Mouse (Mus musculus): ENCODE measurements around the gene Rexo2.

DNA sequence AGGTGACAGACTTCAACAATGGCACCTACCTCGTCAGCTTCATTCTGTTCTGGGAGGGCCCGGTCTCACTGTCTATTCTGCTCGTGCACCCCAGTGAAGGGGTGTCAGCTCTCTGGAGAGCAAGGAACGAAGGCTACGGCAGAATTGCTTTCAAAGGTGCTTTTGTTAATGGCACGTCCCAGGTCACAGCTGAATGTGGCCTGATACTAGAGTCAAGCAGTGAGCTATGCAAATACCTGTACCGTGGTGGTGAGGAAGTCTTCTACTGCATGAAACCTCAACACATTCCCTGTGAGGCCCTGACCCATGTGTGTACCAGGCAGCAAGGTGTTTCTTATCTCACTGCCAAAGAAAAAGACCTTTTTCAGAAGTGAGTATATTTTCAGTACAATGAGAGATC is 60.0 kb downstream of the Rexo2 start:
- TF ChIP-seq TAL1 (conservative IDR thresholded peaks at IDR 0.05; ENCODE audit: low read depth, low read length) (no peak), GATA1 (IDR thresholded peaks at IDR 0.05; ENCODE audit: borderline replicate concordance, low read length) (no peak), CTCF (IDR thresholded peaks at IDR 0.05; ENCODE audit: low read depth, low read length) (no peak), POLR2AphosphoS5 (IDR thresholded peaks at IDR 0.05; ENCODE audit: insufficient replicate concordance, low read depth, low read length) (no peak)
